Mouse (Mus musculus) retina, adult 2 months (tissue): ENCODE measurements around the gene Cpxm2.

ENCODE experiments used
- DNase-seq: peaks from one replicate; pipeline ENCODE4 v3.0.0-alpha.2; 2012; ENCODE audit warnings: low read depth, low spot score

The Cpxm2 gene

DNA sequence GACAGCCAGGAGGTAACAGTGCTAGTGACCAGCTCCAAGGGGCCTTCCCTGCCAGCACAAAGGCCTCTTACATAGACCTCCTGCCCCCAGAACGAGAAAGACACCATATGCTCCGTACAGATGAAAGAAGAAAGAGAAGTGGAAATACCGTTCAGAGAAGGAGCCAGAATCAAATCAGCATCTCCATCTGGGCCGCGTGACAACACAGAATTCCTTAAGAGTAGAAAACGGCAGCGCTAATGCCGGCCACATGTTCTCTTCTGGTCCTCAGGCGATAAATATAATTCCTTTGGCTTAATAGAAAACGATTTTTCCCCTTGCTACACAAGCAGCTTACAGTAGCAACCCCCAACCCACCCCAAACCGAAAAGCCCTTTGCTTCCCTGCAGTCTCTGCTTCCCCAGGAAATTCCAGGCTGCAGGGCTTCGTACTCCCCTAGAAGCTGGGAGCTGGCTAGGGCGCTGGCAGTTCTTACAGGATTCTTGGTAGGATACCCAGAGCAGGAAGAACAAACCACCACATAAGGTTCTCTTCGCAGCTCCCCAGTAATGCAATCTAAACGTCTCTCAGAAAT is 9.2 kb downstream of the Cpxm2 start:
- no peak for DNase-seq

DNA sequence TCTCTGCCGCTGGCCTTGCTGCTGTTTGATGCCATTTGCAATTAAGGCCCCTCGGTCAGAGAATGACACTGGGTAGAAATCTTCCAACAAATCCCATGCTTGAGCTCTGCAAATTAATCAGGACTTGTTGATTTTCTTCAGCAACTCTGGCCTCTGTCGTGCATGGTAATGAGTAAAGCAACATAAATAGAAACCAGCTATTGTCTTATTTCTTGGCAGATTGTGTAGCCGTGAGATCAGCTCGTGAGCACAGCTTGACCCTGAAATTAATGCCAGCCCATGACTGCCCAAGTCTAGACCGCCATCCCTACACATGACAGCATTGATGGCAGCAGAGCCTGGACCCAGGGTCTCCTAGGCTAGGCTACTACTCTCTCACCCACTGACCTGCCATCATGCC is 25.9 kb downstream of the Cpxm2 start:
- DNase-seq, result no peak

- DNase-seq, result no peak
Measured at GRCm38 (mm10) chr7:132124948-132125347, 29.6 kb downstream of the Cpxm2 start.

- DNase-seq, result no peak
Measured at GRCm38 (mm10) chr7:132123211-132123610, 31.3 kb downstream of the Cpxm2 start.

DNA sequence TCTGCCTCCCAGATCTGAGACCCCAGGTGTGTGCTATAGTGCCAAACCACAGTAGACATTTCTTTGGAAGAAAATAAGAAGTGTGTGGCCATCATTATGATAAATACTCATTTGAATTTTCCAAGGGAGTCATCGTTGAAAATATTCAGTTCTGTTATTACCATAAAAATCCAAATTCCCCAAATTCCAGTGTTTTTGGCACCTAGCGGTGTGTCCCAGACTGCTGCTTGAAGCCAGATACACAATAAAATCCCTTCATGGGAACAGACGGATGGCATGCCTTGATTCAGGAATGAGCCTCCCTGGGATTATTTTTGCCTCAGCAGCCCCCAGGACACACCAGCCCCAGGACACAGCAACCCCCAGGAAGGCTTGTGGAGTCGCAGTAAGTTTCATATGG is 34.7 kb downstream of the Cpxm2 start:
- DNase-seq, result no peak

- DNase-seq, result no peak
Measured at GRCm38 (mm10) chr7:132111770-132112169, 42.8 kb downstream of the Cpxm2 start.

DNA sequence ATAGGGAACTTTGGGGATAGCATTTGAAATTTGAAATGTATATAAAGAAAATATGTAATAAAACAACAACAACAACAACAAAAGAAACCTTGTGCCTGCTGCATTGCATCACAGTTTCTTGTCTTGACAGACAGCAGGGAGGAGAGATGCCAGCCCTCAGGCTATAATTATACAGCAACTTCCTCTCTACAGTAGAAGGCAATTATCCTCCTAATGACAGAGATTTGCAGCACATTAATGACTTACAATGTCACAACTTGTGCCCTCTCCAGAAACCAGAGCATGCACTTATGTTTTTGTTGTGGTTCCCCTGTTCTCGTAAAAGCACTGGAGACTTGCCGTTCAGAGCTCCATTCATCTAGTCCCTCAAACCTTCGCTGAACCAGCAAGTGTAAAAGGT is 44.2 kb downstream of the Cpxm2 start:
- DNase-seq, result no peak

GRCm38 (mm10) chr7:132106891-132107290 is 47.6 kb downstream of the Cpxm2 start:
- no peak for DNase-seq

- no peak for DNase-seq
Measured at GRCm38 (mm10) chr7:132105326-132105725, 49.2 kb downstream of the Cpxm2 start.

GRCm38 (mm10) chr7:132098441-132098840 is 56.1 kb downstream of the Cpxm2 start:
- DNase-seq, result no peak

- DNase-seq, result no peak
Measured at GRCm38 (mm10) chr7:132094666-132095065, 59.9 kb downstream of the Cpxm2 start.

DNA sequence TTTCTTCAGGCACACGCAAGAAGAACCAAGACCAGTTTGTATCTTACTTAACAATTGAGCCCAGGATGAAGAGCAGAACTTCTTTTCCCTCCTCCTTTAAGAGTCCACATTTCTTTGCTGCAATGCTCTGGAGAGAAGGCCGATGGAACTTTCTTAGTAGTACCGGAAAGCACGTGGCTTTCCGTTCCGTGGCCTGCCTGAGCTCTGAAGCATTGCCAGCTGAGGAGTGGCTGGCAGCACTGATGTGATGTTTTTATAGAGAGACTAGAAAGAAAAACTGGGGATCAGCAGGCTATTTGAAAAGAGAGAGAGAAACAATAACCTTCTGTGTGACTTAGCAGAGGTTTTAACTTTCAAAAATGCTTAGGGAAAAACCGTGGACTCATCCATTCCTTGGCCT is 63.0 kb downstream of the Cpxm2 start:
- DNase-seq, result no peak

GRCm38 (mm10) chr7:132088606-132089005 is 65.9 kb downstream of the Cpxm2 start:
- DNase-seq, result no peak

GRCm38 (mm10) chr7:132088181-132088580 is 66.4 kb downstream of the Cpxm2 start:
- DNase-seq, result no peak

DNA sequence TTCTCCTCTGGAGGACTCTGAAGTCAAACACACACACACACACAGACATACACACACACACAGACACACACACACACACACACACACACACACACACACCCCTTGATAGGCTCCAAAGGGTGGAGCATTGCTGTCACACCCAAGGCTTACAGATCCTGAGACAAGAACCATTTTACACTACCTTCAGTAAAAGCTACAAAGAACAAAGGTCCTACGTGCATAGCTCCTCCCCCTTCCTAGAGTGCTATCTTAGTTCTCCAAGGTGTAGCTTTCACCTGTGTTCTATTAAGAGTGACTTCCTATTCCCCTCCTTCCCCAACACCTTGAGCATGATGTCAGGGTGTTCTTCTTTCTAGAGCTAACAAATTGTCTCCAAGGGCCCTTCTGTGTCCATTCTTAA is 78.7 kb downstream of the Cpxm2 start:
- DNase-seq, result no peak

GRCm38 (mm10) chr7:132074503-132074902 is 80.0 kb downstream of the Cpxm2 start:
- DNase-seq, result no peak

DNA sequence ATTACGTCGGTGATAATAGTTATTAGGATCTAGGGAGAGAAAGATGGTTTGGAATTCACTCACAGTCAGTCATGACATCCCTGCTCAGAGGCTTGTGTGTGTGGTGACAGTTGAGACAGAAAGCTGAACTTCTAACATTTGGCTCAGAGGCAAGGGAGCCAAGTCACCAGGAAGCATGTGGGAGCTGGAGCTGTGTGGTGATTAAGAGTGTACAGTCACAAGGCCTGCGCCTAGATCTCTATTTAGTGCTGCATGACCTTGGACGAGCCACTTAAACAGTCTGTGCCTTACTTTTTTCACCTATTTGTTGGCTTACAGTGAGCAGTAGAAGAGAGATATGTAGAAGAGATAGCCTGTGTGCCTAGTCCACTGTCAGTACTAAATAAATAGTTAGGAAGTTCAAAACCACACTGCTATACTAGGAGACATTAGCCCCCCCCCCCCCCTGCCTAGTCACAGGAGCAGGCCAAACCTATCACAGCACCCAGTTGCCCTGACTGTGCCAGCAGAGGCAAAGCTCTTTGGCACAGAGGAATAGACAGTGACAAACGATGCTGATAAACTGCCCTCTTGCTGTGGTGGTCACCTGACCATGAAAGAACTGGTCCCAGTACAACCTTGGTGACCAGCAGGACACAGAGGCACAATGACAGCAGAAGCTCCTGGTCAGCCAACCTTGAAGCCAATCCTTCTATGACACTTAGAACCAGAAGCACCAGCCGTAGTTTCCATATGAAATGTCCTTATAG is 83.5 kb downstream of the Cpxm2 start:
- DNase-seq, result no peak

DNA sequence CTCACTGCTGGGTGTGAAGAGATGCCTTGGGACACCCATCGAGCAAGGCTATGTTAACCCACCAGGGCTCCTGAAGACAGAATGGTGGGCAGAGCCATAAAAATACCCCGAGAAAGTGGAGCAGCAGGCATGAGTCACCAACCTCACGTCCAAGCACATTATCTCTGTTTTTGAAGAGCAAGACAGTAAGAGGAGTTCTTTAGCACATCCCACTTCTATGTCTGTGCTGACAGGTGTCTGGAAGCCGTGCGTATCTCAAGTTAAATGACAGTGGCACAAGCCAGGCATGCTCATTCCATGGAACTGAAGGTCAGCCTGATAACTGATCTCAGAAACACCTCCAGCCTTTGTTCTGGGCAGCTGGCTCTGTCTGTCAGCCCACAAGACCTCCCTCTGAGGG is 86.6 kb downstream of the Cpxm2 start:
- DNase-seq, result no peak

GRCm38 (mm10) chr7:132067511-132067910 is 87.0 kb downstream of the Cpxm2 start:
- no peak for DNase-seq

DNA sequence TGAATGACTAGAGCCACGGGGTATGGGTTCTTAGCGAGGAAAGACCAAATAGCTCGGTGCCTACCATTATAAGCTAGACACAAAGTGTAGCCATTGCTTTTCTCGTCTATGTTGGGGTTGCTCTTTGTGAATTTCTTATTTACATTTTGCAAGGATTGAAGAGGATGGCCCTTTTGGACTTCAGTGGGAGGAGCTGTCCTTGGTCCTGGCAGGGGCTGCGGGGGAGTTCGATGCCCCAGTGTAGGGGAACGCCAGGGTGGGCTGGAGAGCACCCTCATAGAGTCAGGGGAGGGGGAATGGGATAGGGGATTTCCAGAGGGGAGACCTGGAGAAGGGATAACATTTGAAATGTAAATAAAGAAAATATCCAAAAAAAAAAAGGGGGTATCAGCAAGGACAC is 94.4 kb downstream of the Cpxm2 start:
- no peak for DNase-seq

DNA sequence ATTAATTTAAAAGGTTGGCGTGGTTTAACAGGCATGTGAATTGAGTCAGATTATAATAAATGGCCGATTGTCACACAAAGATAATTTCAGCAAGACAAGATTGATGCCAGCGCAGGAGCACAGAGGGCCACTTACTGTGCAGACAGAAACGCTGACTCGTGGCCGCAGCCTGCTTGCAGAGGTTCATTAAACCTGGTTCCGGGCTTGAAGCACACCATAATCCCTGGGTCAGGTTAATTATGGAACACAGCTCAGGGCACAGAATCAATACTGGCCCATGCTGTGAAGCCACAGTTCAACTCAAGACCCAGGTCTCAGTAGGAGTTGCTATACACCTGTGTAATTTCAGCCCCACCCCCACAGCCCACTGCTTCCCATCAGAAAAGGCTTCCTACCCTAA is 98.0 kb downstream of the Cpxm2 start:
- DNase-seq, result no peak

- no peak for DNase-seq
Measured at GRCm38 (mm10) chr7:132046662-132047061, 107.9 kb downstream of the Cpxm2 start.

GRCm38 (mm10) chr7:132031940-132032531 is 122.5 kb downstream of the Cpxm2 start:
- no peak for DNase-seq
